Mouse (Mus musculus): ENCODE results near the gene Man2a1. TPM values are rescaled to one million over a fixed set of nuclear protein-coding genes. Genes with fewer than 3 reads are reported as not detected.
A peak's percentile ranks its signal among the peaks of the same experiment; 100 is the strongest.

The Man2a1 gene
- polyA plus RNA-seq, 1 experiment from 2014 or later: 3.0 TPM

- H3K36me3 ChIP-seq (ENCODE audit: control insufficient read depth, insufficient read depth, low read length): no peaks in the 10 kb centered on the region
- H3K27me3 ChIP-seq (ENCODE audit: control insufficient read depth, insufficient read depth, low read length): no peaks in the 10 kb centered on the region
- H3K4me1 ChIP-seq (ENCODE audit: control insufficient read depth, insufficient read depth, low read length): no peaks in the 10 kb centered on the region
- no peak overlapping the region for H3K27ac ChIP-seq (ENCODE audit: low read depth, low read length)
- H3K4me2 ChIP-seq: no peak overlapping the region
- ATAC-seq (ENCODE audit: low FRiP score) (no peak), DNase-seq (ENCODE audit: low spot score, missing footprints) (no peak)
- no peak overlapping the region for H3K9ac ChIP-seq (ENCODE audit: low read length)
- H3K4me3 ChIP-seq (ENCODE audit: low read depth, low read length): no peak overlapping the region
- WGBS: 91% methylated on average over 11 of the region's 11 CpGs
- no peaks in the 10 kb centered on the region for H3K9me3 ChIP-seq (ENCODE audit: control insufficient read depth, low read length)
Measured at GRCm38 (mm10) chr17:64764175-64765122, 163.9 kb downstream of the Man2a1 start.

- H3K9ac ChIP-seq (ENCODE audit: low read length): no peak overlapping the region
- DNase-seq (ENCODE audit: low spot score, missing footprints) (no peak), ATAC-seq (ENCODE audit: low FRiP score) (no peak)
- H3K36me3 ChIP-seq (ENCODE audit: control insufficient read depth, insufficient read depth, low read length): no peaks in the 10 kb centered on the region
- H3K4me1 ChIP-seq (ENCODE audit: control insufficient read depth, insufficient read depth, low read length): no peaks in the 10 kb centered on the region
- H3K4me2 ChIP-seq: no peak overlapping the region
- H3K4me3 ChIP-seq (ENCODE audit: low read depth, low read length): no peak overlapping the region
- 58% methylated on average over 9 of the region's 9 CpGs for WGBS
- H3K27me3 ChIP-seq (ENCODE audit: control insufficient read depth, insufficient read depth, low read length): no peaks in the 10 kb centered on the region
- H3K27ac ChIP-seq (ENCODE audit: low read depth, low read length): no peak overlapping the region
- H3K9me3 ChIP-seq (ENCODE audit: control insufficient read depth, low read length): no peaks in the 10 kb centered on the region
Measured at GRCm38 (mm10) chr17:64765286-64765685, 164.8 kb downstream of the Man2a1 start.

- DNase-seq (ENCODE audit: low spot score, missing footprints): no peak
- no peak overlapping the region for H3K27ac ChIP-seq (ENCODE audit: low read depth, low read length)
- ATAC-seq (ENCODE audit: low FRiP score): no peak
Measured at GRCm38 (mm10) chr17:64766507-64766906, 166.0 kb downstream of the Man2a1 start.

GRCm38 (mm10) chr17:64770277-64770676, 169.7 kb downstream of the Man2a1 start:
- peak; percentile 91 for ATAC-seq (ENCODE audit: low FRiP score)
- no peak overlapping the region for H3K4me3 ChIP-seq (ENCODE audit: low read depth, low read length)
- H3K36me3 ChIP-seq (ENCODE audit: control insufficient read depth, insufficient read depth, low read length): no peaks in the 10 kb centered on the region
- no peaks in the 10 kb centered on the region for H3K27me3 ChIP-seq (ENCODE audit: control insufficient read depth, insufficient read depth, low read length)
- H3K9me3 ChIP-seq (ENCODE audit: control insufficient read depth, low read length): no peaks in the 10 kb centered on the region
- no peak overlapping the region for H3K4me2 ChIP-seq
- no peaks in the 10 kb centered on the region for H3K4me1 ChIP-seq (ENCODE audit: control insufficient read depth, insufficient read depth, low read length)
- DNase-seq (ENCODE audit: low spot score, missing footprints): no peak
- H3K27ac ChIP-seq (ENCODE audit: low read depth, low read length): no peak overlapping the region
- 76% methylated on average over 1 of the region's 1 CpGs for WGBS
- no peak overlapping the region for H3K9ac ChIP-seq (ENCODE audit: low read length)

More at GRCm38 (mm10) chr17:64766507-64766906, 166.0 kb downstream of the Man2a1 start:
- Histone ChIP-seq H3K27me3 (ENCODE audit: control insufficient read depth, insufficient read depth, low read length) (no peaks in the 10 kb centered on the region), H3K9me3 (ENCODE audit: control insufficient read depth, low read length) (no peaks in the 10 kb centered on the region), H3K36me3 (ENCODE audit: control insufficient read depth, insufficient read depth, low read length) (no peaks in the 10 kb centered on the region), H3K9ac (ENCODE audit: low read length) (no peak overlapping the region), H3K4me2 (no peak overlapping the region), H3K4me1 (ENCODE audit: control insufficient read depth, insufficient read depth, low read length) (no peaks in the 10 kb centered on the region), H3K4me3 (ENCODE audit: low read depth, low read length) (no peak overlapping the region)
- 77% methylated on average over 6 of the region's 6 CpGs for WGBS

GRCm38 (mm10) chr17:64772611-64773010, 172.1 kb downstream of the Man2a1 start:
- no peak overlapping the region for H3K9ac ChIP-seq (ENCODE audit: low read length)
- H3K9me3 ChIP-seq (ENCODE audit: control insufficient read depth, low read length): no peaks in the 10 kb centered on the region
- no peak overlapping the region for H3K27ac ChIP-seq (ENCODE audit: low read depth, low read length)
- H3K4me2 ChIP-seq: no peak overlapping the region
- H3K4me3 ChIP-seq (ENCODE audit: low read depth, low read length): no peak overlapping the region
- H3K27me3 ChIP-seq (ENCODE audit: control insufficient read depth, insufficient read depth, low read length): no peaks in the 10 kb centered on the region
- ATAC-seq (ENCODE audit: low FRiP score) (no peak), DNase-seq (ENCODE audit: low spot score, missing footprints) (no peak)
- H3K36me3 ChIP-seq (ENCODE audit: control insufficient read depth, insufficient read depth, low read length): no peaks in the 10 kb centered on the region
- H3K4me1 ChIP-seq (ENCODE audit: control insufficient read depth, insufficient read depth, low read length): no peaks in the 10 kb centered on the region

GRCm38 (mm10) chr17:64774218-64774617, 173.7 kb downstream of the Man2a1 start:
- no peak overlapping the region for H3K4me3 ChIP-seq (ENCODE audit: low read depth, low read length)

GRCm38 (mm10) chr17:64778300-64778699, 177.8 kb downstream of the Man2a1 start:
- no peak for ATAC-seq (ENCODE audit: low FRiP score)
- H3K9ac ChIP-seq (ENCODE audit: low read length): no peak overlapping the region
- no peaks in the 10 kb centered on the region for H3K4me1 ChIP-seq (ENCODE audit: control insufficient read depth, insufficient read depth, low read length)
- no peak for DNase-seq (ENCODE audit: low spot score, missing footprints)
- no peaks in the 10 kb centered on the region for H3K27me3 ChIP-seq (ENCODE audit: control insufficient read depth, insufficient read depth, low read length)
- WGBS: 69% methylated on average over 3 of the region's 3 CpGs
- H3K4me2 ChIP-seq: no peak overlapping the region
- H3K4me3 ChIP-seq (ENCODE audit: low read depth, low read length): no peak overlapping the region
- H3K27ac ChIP-seq (ENCODE audit: low read depth, low read length): no peak overlapping the region
- no peaks in the 10 kb centered on the region for H3K9me3 ChIP-seq (ENCODE audit: control insufficient read depth, low read length)
- no peaks in the 10 kb centered on the region for H3K36me3 ChIP-seq (ENCODE audit: control insufficient read depth, insufficient read depth, low read length)

More at GRCm38 (mm10) chr17:64774218-64774617, 173.7 kb downstream of the Man2a1 start:
- no peak for ATAC-seq (ENCODE audit: low FRiP score)
- no peaks in the 10 kb centered on the region for H3K9me3 ChIP-seq (ENCODE audit: control insufficient read depth, low read length)
- H3K27ac ChIP-seq (ENCODE audit: low read depth, low read length): no peak overlapping the region
- H3K4me1 ChIP-seq (ENCODE audit: control insufficient read depth, insufficient read depth, low read length): no peaks in the 10 kb centered on the region
- no peaks in the 10 kb centered on the region for H3K36me3 ChIP-seq (ENCODE audit: control insufficient read depth, insufficient read depth, low read length)
- H3K4me2 ChIP-seq: no peak overlapping the region
- H3K27me3 ChIP-seq (ENCODE audit: control insufficient read depth, insufficient read depth, low read length): no peaks in the 10 kb centered on the region
- DNase-seq (ENCODE audit: low spot score, missing footprints): no peak
- no peak overlapping the region for H3K9ac ChIP-seq (ENCODE audit: low read length)
- WGBS: 93% methylated on average over 5 of the region's 5 CpGs

- H3K4me2 ChIP-seq: no peak overlapping the region
- H3K4me3 ChIP-seq (ENCODE audit: low read depth, low read length): no peak overlapping the region
- no peak overlapping the region for H3K27ac ChIP-seq (ENCODE audit: low read depth, low read length)
- H3K36me3 ChIP-seq (ENCODE audit: control insufficient read depth, insufficient read depth, low read length): no peaks in the 10 kb centered on the region
- no peak overlapping the region for H3K9ac ChIP-seq (ENCODE audit: low read length)
- no peaks in the 10 kb centered on the region for H3K27me3 ChIP-seq (ENCODE audit: control insufficient read depth, insufficient read depth, low read length)
- ATAC-seq (ENCODE audit: low FRiP score) (no peak), DNase-seq (ENCODE audit: low spot score, missing footprints) (no peak)
- no peaks in the 10 kb centered on the region for H3K9me3 ChIP-seq (ENCODE audit: control insufficient read depth, low read length)
- 95% methylated on average over 12 of the region's 12 CpGs for WGBS
- H3K4me1 ChIP-seq (ENCODE audit: control insufficient read depth, insufficient read depth, low read length): no peaks in the 10 kb centered on the region
Measured at GRCm38 (mm10) chr17:64778756-64779155, 178.2 kb downstream of the Man2a1 start.

- no peak for ATAC-seq (ENCODE audit: low FRiP score)
- no peak overlapping the region for H3K4me3 ChIP-seq (ENCODE audit: low read depth, low read length)
- H3K27ac ChIP-seq (ENCODE audit: low read depth, low read length): no peak overlapping the region
- no peaks in the 10 kb centered on the region for H3K9me3 ChIP-seq (ENCODE audit: control insufficient read depth, low read length)
- H3K9ac ChIP-seq (ENCODE audit: low read length): no peak overlapping the region
- no peak for DNase-seq (ENCODE audit: low spot score, missing footprints)
- WGBS: 86% methylated on average over 18 of the region's 18 CpGs
- H3K36me3 ChIP-seq (ENCODE audit: control insufficient read depth, insufficient read depth, low read length): no peaks in the 10 kb centered on the region
- no peaks in the 10 kb centered on the region for H3K4me1 ChIP-seq (ENCODE audit: control insufficient read depth, insufficient read depth, low read length)
- no peaks in the 10 kb centered on the region for H3K27me3 ChIP-seq (ENCODE audit: control insufficient read depth, insufficient read depth, low read length)
- no peak overlapping the region for H3K4me2 ChIP-seq
Measured at GRCm38 (mm10) chr17:64780753-64781490, 180.4 kb downstream of the Man2a1 start.

All from midbrain, embryonic 11.5 days (tissue).